Mouse (Mus musculus) neural tube, embryonic 13.5 days (tissue): ENCODE measurements at regions not wholly inside any gene's neighbourhood (a gene's known extent, or its start where the extent isn't known, plus 50 kb on each side); places are given as distances from the start of the nearest gene placed in this dataset.
A peak's percentile ranks its signal among the peaks of the same experiment; 100 is the strongest.

Experiments used
- ATAC-seq: fragments of 200-750 bp; cut with Nextera tagmentation; 2 replicates; pipeline ENCODE4 v1.8.0; 2017; ENCODE audit warnings: low read depth, mild to moderate bottlenecking, moderate TSS enrichment, moderate library complexity
- H3K27ac ChIP-seq: fragments of 300-500 bp; sonication (generic); replicated peaks from 2 replicates; pipeline ENCODE4 v1.5.1; 2015; ENCODE audit warnings: moderate library complexity, mild to moderate bottlenecking, inconsistent platforms
- H3K27me3 ChIP-seq: fragments of 300-500 bp; sonication (generic); 2 replicates; pipeline ENCODE4 v1.6.1; 2015; ENCODE audit warnings: mild to moderate bottlenecking, inconsistent platforms
- H3K36me3 ChIP-seq: fragments of 300-500 bp; sonication (generic); 2 replicates; pipeline ENCODE4 v1.6.1; 2015; ENCODE audit warnings: mild to moderate bottlenecking, inconsistent platforms
- H3K4me1 ChIP-seq: fragments of 300-500 bp; sonication (generic); replicated peaks from 2 replicates; pipeline ENCODE4 v1.6.1; 2015; ENCODE audit warnings: inconsistent platforms
- H3K4me2 ChIP-seq: fragments of 300-500 bp; sonication (generic); 2 replicates; pipeline ENCODE4 v1.6.1; 2015; ENCODE audit warnings: inconsistent platforms, mild to moderate bottlenecking, moderate library complexity
- H3K4me3 ChIP-seq: fragments of 300-500 bp; sonication (generic); 2 replicates; pipeline ENCODE4 v1.5.1; 2015; ENCODE audit warnings: mild to moderate bottlenecking, inconsistent platforms
- H3K9ac ChIP-seq: fragments of 300-500 bp; sonication (generic); 2 replicates; pipeline ENCODE4 v1.6.1; 2015; ENCODE audit warnings: moderate library complexity, mild to moderate bottlenecking, inconsistent platforms
- H3K9me3 ChIP-seq: fragments of 300-500 bp; sonication (generic); 2 replicates; pipeline ENCODE4 v1.6.1; 2016; ENCODE audit warnings: inconsistent platforms
- WGBS: fragments of 180-500 bp; shearing (Covaris S2); methylation state at CpG from one replicate; pipeline ENCODE4 v1.1.7; 2015; 5-methylcytosine and 5-hydroxymethylcytosine counted together

DNA sequence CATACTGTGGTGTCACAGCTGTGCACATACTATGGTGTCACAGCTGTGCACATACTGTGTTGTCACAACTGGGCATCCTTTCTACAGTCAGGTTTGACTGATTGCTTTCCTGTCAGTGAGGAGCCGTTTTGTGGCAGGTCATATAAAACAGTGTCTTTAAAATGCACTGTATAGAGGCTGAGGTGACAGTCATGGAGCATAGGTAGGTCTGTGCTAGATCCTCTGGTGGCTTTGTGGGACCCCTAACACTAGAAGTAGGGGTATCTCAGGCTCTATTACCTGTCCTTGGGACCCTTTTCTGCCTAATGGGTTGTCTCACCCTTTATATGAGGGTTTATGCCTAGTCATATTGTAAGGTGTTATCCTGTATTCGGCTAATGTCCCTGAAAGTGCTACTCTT is 132.4 kb upstream of the Map3k7 start:
- no peak overlapping the region for H3K9ac ChIP-seq
- H3K36me3 ChIP-seq, result no peaks in the 10 kb centered on the region
- no peak overlapping the region for H3K4me3 ChIP-seq
- H3K27ac ChIP-seq, result no peak overlapping the region
- WGBS, result 78% methylated on average over 2 of the region's 2 CpGs
- no peak for ATAC-seq
- peaks cover 28% of the 10 kb centered on the region for H3K4me1 ChIP-seq
- no peaks in the 10 kb centered on the region for H3K9me3 ChIP-seq
- H3K27me3 ChIP-seq, result no peaks in the 10 kb centered on the region
- H3K4me2 ChIP-seq, result no peak overlapping the region

DNA sequence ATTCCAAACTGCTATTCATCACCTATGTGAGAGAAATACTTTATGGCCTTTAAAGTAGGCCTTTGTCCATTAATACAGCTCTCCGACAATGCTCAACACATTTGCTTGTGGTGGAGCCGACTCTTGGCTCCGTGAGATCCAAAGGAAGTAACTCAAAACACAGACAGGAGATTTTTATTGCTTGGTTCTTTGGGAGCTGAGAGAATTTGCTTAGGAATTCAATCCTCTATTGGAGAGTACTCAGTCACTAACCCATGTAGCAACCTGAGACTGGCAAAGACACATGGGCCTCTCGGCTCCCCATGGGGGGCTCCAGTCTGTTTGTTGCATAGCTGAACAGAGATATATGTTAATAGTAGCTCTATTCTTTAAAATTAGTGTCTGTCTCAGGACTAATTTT is 130.1 kb upstream of the Map3k7 start:
- WGBS, result 10% methylated on average over 4 of the region's 4 CpGs
- ATAC-seq, result no peak
- no peak overlapping the region for H3K9ac ChIP-seq
- H3K4me1 ChIP-seq, result peaks cover 36% of the 10 kb centered on the region
- no peak overlapping the region for H3K4me3 ChIP-seq
- no peaks in the 10 kb centered on the region for H3K36me3 ChIP-seq
- H3K27me3 ChIP-seq, result no peaks in the 10 kb centered on the region
- H3K27ac ChIP-seq, result no peak overlapping the region
- H3K4me2 ChIP-seq, result no peak overlapping the region
- no peaks in the 10 kb centered on the region for H3K9me3 ChIP-seq

DNA sequence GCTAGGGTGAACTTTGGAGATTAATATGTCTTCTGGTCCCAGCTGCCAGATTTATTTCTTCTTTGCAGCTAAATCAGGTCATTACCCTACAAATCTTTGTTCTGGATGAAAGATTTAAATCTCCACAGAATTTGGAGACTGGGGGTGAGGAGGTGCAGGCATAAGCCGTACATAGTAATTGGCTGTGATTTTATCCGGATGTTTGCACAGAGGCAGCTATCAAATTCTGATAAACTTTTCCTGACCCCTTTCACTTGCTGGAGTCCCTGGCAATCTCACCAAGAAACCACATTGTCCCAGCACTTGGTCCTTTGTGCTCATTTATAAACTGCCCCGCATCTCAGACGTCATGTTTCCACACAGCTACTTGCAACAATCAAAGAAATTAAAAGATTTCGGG is 128.8 kb upstream of the Map3k7 start:
- no peaks in the 10 kb centered on the region for H3K36me3 ChIP-seq
- H3K9ac ChIP-seq, result no peak overlapping the region
- H3K4me3 ChIP-seq, result no peak overlapping the region
- H3K4me2 ChIP-seq, result no peak overlapping the region
- no peaks in the 10 kb centered on the region for H3K27me3 ChIP-seq
- ATAC-seq, result no peak
- no peak overlapping the region for H3K27ac ChIP-seq
- 13% methylated on average over 5 of the region's 5 CpGs for WGBS
- no peaks in the 10 kb centered on the region for H3K9me3 ChIP-seq
- H3K4me1 ChIP-seq, result peaks cover 42% of the 10 kb centered on the region

DNA sequence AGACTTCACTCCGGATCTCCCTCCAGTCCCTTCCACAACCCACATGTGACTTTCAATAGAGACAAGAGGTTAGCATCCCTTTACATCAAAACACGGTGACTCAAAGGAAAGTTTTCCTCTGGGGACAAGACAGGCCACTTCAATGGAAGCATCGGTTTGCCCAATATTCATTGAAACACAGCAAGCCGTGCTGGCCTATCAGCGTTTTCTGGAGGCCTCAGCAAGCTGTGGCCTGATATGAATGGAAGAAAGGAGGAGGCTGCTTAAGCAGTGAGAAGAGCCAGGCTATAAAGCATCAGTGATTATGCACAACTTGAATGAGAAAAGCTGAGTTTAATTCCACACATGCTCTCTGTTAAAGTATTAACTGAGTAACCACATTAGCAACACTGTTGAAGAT is 125.3 kb upstream of the Map3k7 start:
- ATAC-seq, result no peak
- H3K36me3 ChIP-seq, result no peaks in the 10 kb centered on the region
- H3K4me3 ChIP-seq, result no peak overlapping the region
- WGBS, result 25% methylated on average over 5 of the region's 5 CpGs
- no peak overlapping the region for H3K27ac ChIP-seq
- H3K9ac ChIP-seq, result no peak overlapping the region
- peaks cover 34% of the 10 kb centered on the region for H3K4me1 ChIP-seq
- no peaks in the 10 kb centered on the region for H3K9me3 ChIP-seq
- H3K27me3 ChIP-seq, result no peaks in the 10 kb centered on the region
- H3K4me2 ChIP-seq, result no peak overlapping the region

DNA sequence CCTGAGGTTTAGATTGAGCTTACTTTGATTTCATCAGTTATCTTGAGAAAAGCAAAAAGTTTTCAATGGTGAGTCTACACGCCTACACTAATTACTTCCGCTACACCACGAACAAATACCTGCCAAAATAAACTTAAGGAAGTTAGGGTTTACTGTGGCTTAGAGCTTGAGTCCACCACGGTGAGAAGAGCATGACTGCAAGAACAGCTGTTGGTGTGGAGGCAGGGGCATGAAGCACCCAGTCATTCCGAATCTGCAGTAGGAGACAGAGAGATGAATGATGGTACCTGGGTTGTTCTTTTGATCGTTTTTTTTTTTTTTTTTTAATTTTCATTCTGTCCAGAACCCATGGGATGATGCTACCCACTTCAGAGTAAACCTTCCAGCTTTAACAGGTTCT is 114.1 kb upstream of the Map3k7 start:
- H3K9ac ChIP-seq, result no peak overlapping the region
- 83% methylated on average over 6 of the region's 6 CpGs for WGBS
- no peak for ATAC-seq

DNA sequence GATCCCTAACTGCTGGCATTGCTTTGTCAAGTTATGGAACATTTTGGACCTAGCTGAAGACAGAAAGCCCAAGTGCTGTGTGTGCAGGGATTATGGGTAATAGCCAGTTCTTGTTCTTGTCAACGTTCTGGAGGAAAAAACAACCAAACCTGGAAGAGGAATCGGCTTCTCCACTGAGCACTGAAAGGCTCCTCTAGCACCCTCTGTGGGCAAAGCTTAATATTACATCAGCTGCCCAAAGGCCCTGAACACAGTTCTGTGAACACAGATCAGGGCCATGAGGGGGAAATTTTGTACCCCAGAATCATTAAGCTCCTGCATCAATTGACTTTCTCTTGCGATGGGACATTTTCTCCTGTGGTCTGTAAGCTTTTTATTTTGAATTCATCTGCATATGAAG is 112.9 kb upstream of the Map3k7 start:
- 0 out of 2 replicates have a peak, but pooled peaks cover 6% of the 10 kb centered on the region for H3K9me3 ChIP-seq

More for the DNA sequence above, 114.1 kb upstream of the Map3k7 start:
- H3K9me3 ChIP-seq, result 0 out of 2 replicates have a peak, but pooled peaks cover 6% of the 10 kb centered on the region
- H3K4me1 ChIP-seq, result no peaks in the 10 kb centered on the region
- no peak overlapping the region for H3K4me3 ChIP-seq
- H3K27ac ChIP-seq, result no peak overlapping the region
- H3K4me2 ChIP-seq, result no peak overlapping the region
- no peaks in the 10 kb centered on the region for H3K27me3 ChIP-seq
- no peaks in the 10 kb centered on the region for H3K36me3 ChIP-seq

DNA sequence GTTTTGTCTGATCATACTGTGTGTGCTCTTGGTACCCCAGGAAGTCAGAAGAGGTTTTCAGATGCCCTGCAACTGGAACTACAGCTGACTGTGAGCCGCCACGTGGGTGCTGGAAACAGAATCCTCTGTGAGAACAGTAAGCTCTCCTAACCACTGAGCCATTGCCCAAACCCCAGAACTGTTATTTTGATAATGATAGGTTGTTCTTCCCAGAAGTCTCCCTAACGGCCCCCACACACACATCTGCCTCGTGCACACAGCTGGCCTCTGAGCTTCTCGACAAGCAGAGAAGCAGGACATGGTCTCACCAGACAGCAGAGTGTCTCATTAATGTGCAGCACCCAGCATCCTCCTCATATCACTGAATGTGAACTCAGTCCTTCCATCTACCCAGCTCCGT is 110.0 kb upstream of the Map3k7 start:
- Histone ChIP-seq H3K4me3 (no peak overlapping the region), H3K9me3 (no peaks in the 10 kb centered on the region), H3K27ac (no peak overlapping the region), H3K27me3 (no peaks in the 10 kb centered on the region), H3K36me3 (no peaks in the 10 kb centered on the region), H3K4me2 (no peak overlapping the region), H3K9ac (no peak overlapping the region), H3K4me1 (no peaks in the 10 kb centered on the region)
- ATAC-seq, result no peak
- 89% methylated on average over 6 of the region's 6 CpGs for WGBS

More for the DNA sequence above, 112.9 kb upstream of the Map3k7 start:
- Histone ChIP-seq H3K27me3 (no peaks in the 10 kb centered on the region), H3K27ac (no peak overlapping the region), H3K9ac (no peak overlapping the region), H3K4me1 (no peaks in the 10 kb centered on the region), H3K36me3 (no peaks in the 10 kb centered on the region), H3K4me3 (no peak overlapping the region), H3K4me2 (no peak overlapping the region)
- no peak for ATAC-seq
- 53% methylated on average over 3 of the region's 3 CpGs for WGBS

DNA sequence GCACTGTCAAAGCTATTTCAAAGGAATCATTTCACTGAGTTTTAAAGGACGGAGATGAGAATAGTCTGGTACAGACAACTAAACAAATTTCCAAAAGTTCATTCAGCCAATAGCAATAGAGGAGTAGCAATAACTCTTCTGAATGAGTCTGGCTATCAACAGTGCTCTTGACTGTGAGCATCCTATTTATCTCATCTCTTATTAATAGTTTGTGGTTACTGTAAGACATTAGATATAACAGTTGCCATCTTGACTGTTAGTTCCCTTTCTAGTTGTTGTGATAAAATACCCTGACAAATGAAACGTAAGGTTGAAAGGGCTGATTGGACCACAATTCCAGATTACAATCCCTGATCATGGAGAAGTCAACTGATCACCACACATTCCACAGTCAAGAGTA is 103.5 kb upstream of the Map3k7 start:
- H3K4me2 ChIP-seq, result no peak overlapping the region
- no peaks in the 10 kb centered on the region for H3K4me1 ChIP-seq
- no peaks in the 10 kb centered on the region for H3K27me3 ChIP-seq
- H3K27ac ChIP-seq, result no peak overlapping the region
- no peak overlapping the region for H3K4me3 ChIP-seq
- no peak overlapping the region for H3K9ac ChIP-seq
- WGBS, result 92% methylated on average over 2 of the region's 2 CpGs
- ATAC-seq, result no peak
- H3K9me3 ChIP-seq, result no peaks in the 10 kb centered on the region
- H3K36me3 ChIP-seq, result no peaks in the 10 kb centered on the region

DNA sequence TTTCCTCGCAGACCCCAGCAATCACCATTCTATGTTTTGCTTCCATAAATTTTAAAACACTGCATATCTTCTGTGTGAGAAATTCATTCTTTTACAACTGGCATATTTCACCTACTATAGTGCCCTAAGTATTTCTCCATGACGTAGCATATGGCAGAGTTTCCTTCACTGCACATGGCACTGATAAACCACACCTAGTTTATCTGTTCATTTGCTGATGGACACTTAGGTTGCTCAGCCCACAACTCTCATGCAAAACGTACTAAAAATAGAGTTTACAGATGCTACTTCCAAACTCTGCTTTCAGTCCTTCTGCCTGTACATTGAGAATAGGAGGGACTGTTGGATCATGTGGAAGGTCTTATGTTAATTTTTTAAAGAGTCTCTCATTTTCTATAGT is 102.7 kb upstream of the Map3k7 start:
- no peak overlapping the region for H3K4me3 ChIP-seq
- 84% methylated on average over 3 of the region's 3 CpGs for WGBS
- H3K9me3 ChIP-seq, result no peaks in the 10 kb centered on the region
- no peaks in the 10 kb centered on the region for H3K27me3 ChIP-seq
- ATAC-seq, result no peak
- no peak overlapping the region for H3K4me2 ChIP-seq
- no peak overlapping the region for H3K9ac ChIP-seq
- no peaks in the 10 kb centered on the region for H3K4me1 ChIP-seq
- no peaks in the 10 kb centered on the region for H3K36me3 ChIP-seq
- H3K27ac ChIP-seq, result no peak overlapping the region

DNA sequence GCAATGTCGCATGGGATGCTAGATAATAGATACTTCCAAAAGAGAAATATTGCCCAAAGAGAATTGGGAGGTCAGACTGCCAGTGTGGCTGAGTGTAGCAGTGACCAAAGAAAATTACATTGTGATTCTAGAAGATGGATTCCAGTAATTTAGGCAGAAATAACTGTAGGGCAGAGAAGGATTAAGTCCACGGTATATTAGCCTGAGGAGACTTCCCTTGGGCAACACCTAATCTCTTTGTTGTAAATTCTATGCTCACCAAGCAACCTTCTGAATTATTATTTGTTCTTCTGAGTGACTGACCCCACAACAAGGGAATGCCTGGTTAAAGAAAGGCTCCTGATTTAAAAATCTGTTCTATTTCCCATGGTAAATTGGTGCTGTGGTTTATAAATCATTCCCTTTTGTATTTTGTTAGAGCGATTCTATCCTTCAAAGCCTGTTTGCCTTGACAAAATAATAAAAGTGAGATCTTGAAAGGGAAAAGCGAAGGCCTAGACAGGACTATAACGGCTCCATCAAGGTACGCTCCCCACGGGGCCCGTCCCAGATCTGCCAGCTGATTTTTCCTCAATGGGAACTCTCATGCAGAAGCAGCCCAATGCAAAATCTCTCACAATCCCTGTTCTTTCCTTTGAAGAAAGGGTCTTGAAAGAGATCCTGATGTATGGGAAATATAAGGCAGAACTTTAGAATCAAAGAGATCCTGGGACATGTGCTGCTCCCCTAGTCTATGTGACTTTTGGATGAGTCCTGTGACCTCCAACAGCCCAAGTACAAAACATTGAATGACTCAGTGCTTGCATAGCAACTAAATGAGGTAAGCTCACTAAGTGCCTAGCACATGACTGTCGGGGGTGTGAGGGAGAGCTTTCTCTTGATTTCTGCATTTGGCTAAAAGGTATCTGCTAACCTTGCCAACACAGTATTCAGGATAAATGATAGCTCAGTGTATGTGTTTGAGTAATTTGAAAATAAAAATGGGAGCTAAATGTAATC is 90.6 kb upstream of the Map3k7 start:
- Histone ChIP-seq H3K9me3 (no peaks in the 10 kb centered on the region), H3K4me1 (peaks cover 27% of the 10 kb centered on the region), H3K27me3 (peaks cover 7% of the 10 kb centered on the region; the same call in 1 of the 2 replicates), H3K4me2 (no peak overlapping the region), H3K27ac (no peak overlapping the region), H3K4me3 (no peak overlapping the region), H3K36me3 (no peaks in the 10 kb centered on the region), H3K9ac (no peak overlapping the region)
- WGBS, result 31% methylated on average over 9 of the region's 9 CpGs
- ATAC-seq, result no peak

DNA sequence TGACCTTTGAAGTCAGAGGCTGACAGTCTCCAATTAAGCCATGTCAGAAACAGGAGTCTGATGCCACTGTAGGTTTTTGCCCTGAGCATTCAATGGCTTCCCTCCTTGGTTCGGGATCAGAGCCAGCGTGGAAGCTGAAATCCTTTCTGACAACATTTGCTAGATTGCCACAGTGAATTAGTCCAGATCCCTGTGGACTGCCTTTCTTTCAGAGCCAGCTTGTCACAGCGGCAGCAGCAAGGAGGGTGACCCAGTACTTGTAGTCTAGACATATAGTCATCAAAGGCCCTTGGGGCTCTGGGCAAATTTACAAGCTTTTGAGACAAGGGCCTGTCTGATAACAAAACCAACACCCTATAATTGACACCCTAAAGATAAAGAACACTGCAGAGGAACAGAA is 86.5 kb upstream of the Map3k7 start:
- no peak overlapping the region for H3K27ac ChIP-seq
- no peaks in the 10 kb centered on the region for H3K9me3 ChIP-seq
- no peak overlapping the region for H3K4me3 ChIP-seq
- no peak overlapping the region for H3K4me2 ChIP-seq
- ATAC-seq, result no peak
- no peak overlapping the region for H3K9ac ChIP-seq
- 18% methylated on average over 3 of the region's 3 CpGs for WGBS
- peaks cover 52% of the 10 kb centered on the region for H3K4me1 ChIP-seq
- peaks cover 8% of the 10 kb centered on the region for H3K27me3 ChIP-seq
- H3K36me3 ChIP-seq, result no peaks in the 10 kb centered on the region

DNA sequence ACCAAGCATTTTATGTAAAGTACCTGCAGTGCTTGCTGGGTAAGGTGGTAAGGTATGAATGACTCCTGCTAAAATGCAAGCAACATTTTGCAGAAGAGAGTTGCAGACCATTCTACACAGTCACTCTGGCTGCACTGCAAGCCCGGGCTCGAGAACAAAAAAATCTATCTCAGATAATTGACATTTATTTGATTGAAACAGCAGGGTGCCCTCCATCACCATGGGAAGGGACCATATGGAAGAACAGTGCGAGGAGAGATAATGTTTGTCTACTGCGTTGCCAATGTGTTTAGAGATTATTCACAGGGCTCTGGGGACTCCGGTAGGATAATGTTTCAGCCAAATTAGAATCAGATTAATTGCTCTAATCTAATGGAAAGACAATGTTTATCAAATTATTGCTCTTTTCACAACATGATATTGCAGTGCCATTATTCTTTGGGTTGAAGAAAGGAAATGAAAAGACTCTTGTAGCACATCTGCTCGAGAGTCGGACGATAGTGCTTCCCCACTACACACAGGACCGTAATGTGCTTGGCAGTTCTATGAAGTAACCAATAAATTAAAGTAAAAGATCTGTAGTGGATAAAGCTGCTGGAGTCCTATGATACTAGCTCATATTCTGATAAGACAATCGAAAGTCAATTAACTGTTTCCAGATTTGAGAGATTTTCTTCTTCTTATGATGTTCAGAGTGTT is 85.3 kb upstream of the Map3k7 start:
- no peak overlapping the region for H3K27ac ChIP-seq
- no peak overlapping the region for H3K9ac ChIP-seq
- H3K36me3 ChIP-seq, result no peaks in the 10 kb centered on the region
- WGBS, result 19% methylated on average over 10 of the region's 10 CpGs
- H3K27me3 ChIP-seq, result peaks cover 13% of the 10 kb centered on the region
- H3K4me2 ChIP-seq, result peak overlapping the region; percentile 26
- ATAC-seq, result peak; percentile 93
- no peaks in the 10 kb centered on the region for H3K9me3 ChIP-seq
- no peak overlapping the region for H3K4me3 ChIP-seq
- H3K4me1 ChIP-seq, result peaks cover 42% of the 10 kb centered on the region
